Mouse (Mus musculus): ENCODE data around the gene Tanc2.

- TF ChIP-seq TAL1 (IDR thresholded peaks at IDR 0.05; ENCODE audit: low read length) (no peak), GATA1 (IDR thresholded peaks at IDR 0.05; ENCODE audit: low read length) (no peak)
Observed at GRCm38 (mm10) chr11:105901501-105901900, 311.7 kb downstream of the Tanc2 start.

Data from erythroblast, embryonic 14.5 days (primary cell).